Mouse (Mus musculus) heart, embryonic 15.5 days (tissue): ENCODE measurements around the gene Dmgdh. TPM values are rescaled to one million over a fixed set of nuclear protein-coding genes. Genes with fewer than 3 reads are reported as not detected.

ENCODE experiments used
- ATAC-seq: fragments of 200-750 bp; cut with Nextera tagmentation; replicated peaks from 2 replicates; pipeline ENCODE4 v1.8.0; 2017; ENCODE audit warnings: low read depth, moderate TSS enrichment; ENCODE audit not compliant: insufficient number of reproducible peaks, insufficient read depth, low FRiP score
- H3K27ac ChIP-seq: fragments of 300-500 bp; sonication (generic); 2 replicates; pipeline ENCODE4 v1.5.1; 2015; ENCODE audit warnings: mild to moderate bottlenecking, inconsistent platforms
- H3K27me3 ChIP-seq: fragments of 300-500 bp; sonication (generic); 2 replicates; pipeline ENCODE4 v1.6.1; 2015; ENCODE audit warnings: inconsistent platforms
- H3K36me3 ChIP-seq: fragments of 300-500 bp; sonication (generic); 2 replicates; pipeline ENCODE4 v1.6.1; 2015; ENCODE audit warnings: mild to moderate bottlenecking, inconsistent platforms
- H3K4me1 ChIP-seq: fragments of 300-500 bp; sonication (generic); replicated peaks from 2 replicates; pipeline ENCODE4 v1.6.1; 2015; ENCODE audit warnings: inconsistent platforms
- H3K4me2 ChIP-seq: fragments of 300-500 bp; sonication (generic); 2 replicates; pipeline ENCODE4 v1.6.1; 2015; ENCODE audit warnings: inconsistent platforms, mild to moderate bottlenecking, moderate library complexity
- H3K4me3 ChIP-seq: fragments of 300-500 bp; sonication (generic); 2 replicates; pipeline ENCODE4 v1.5.1; 2015; ENCODE audit warnings: mild to moderate bottlenecking, inconsistent platforms
- H3K9ac ChIP-seq: fragments of 300-500 bp; sonication (generic); 2 replicates; pipeline ENCODE4 v1.6.1; 2015; ENCODE audit warnings: mild to moderate bottlenecking, inconsistent platforms
- H3K9me3 ChIP-seq: fragments of 300-500 bp; sonication (generic); replicated peaks from 2 replicates; pipeline ENCODE4 v1.6.1; 2016; ENCODE audit warnings: inconsistent platforms
- WGBS: fragments of 180-500 bp; shearing (Covaris S2); methylation state at CpG from one replicate; pipeline ENCODE4 v1.1.7; 2015; ENCODE audit warnings: mixed read lengths; 5-methylcytosine and 5-hydroxymethylcytosine counted together
- polyA plus RNA-seq: library from polyadenylated mRNA; unstranded; fragments of >200 nt; fragmentation: Nextera tagmentation; extraction: Ambion mirVana; gene quantifications from 2 replicates; pipeline ENCODE4 v1.2.1, GENCODE M21; 2015

The Dmgdh gene
- polyA plus RNA-seq, 1 experiment from 2014 or later = 0.06 TPM

GRCm38 (mm10) chr13:93672371-93672770, 1.9 kb upstream of the Dmgdh start:
- H3K27me3 ChIP-seq = peaks cover 14% of the 10 kb centered on the region
- H3K9ac ChIP-seq = no peak overlapping the region
- H3K36me3 ChIP-seq = no peaks in the 10 kb centered on the region
- no peak for ATAC-seq
- no peak overlapping the region for H3K27ac ChIP-seq
- H3K9me3 ChIP-seq = no peaks in the 10 kb centered on the region
- H3K4me1 ChIP-seq = peaks cover 7% of the 10 kb centered on the region; the same call in 1 of the 2 replicates
- no peak overlapping the region for H3K4me3 ChIP-seq
- H3K4me2 ChIP-seq = no peak overlapping the region
- WGBS = 85% methylated on average over 4 of the region's 4 CpGs

DNA sequence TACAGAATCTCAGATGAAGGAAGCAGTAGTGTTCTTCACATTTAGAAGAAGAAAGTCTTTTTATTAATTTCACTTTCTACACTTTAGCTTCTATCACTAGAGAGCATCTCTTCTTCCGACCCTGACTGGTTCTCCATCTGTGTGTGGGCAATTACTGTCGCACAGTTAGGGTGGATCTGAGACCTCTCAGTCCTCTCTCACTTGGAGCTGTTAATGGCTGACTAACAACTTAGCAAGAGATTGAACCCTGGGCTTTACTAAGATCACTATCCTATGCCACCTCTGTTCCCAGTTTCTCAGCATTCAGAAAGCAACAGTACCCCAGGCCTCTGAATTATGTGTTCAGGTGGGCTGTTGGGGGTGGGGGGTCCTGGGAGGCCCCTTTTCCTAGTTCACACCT, 937 bp upstream of the Dmgdh start:
- 70% methylated on average over 2 of the region's 2 CpGs for WGBS
- H3K4me1 ChIP-seq = peaks cover 7% of the 10 kb centered on the region; the same call in 1 of the 2 replicates
- no peaks in the 10 kb centered on the region for H3K36me3 ChIP-seq
- peaks cover 14% of the 10 kb centered on the region for H3K27me3 ChIP-seq
- no peak overlapping the region for H3K4me2 ChIP-seq
- H3K27ac ChIP-seq = no peak overlapping the region
- ATAC-seq = no peak
- no peak overlapping the region for H3K9ac ChIP-seq
- no peak overlapping the region for H3K4me3 ChIP-seq
- no peaks in the 10 kb centered on the region for H3K9me3 ChIP-seq

- H3K4me2 ChIP-seq = no peak overlapping the region
- no peak overlapping the region for H3K27ac ChIP-seq
- H3K9me3 ChIP-seq = no peaks in the 10 kb centered on the region
- H3K36me3 ChIP-seq = no peaks in the 10 kb centered on the region
- 48% methylated on average over 9 of the region's 9 CpGs for WGBS
- no peak overlapping the region for H3K4me3 ChIP-seq
- ATAC-seq = no peak
- peaks cover 14% of the 10 kb centered on the region for H3K27me3 ChIP-seq
- peaks cover 7% of the 10 kb centered on the region; the same call in 1 of the 2 replicates for H3K4me1 ChIP-seq
- H3K9ac ChIP-seq = no peak overlapping the region
Measured at GRCm38 (mm10) chr13:93676864-93677263, 2.6 kb downstream of the Dmgdh start.

- ATAC-seq = no peak
- no peaks in the 10 kb centered on the region for H3K4me1 ChIP-seq
- no peaks in the 10 kb centered on the region for H3K27me3 ChIP-seq
- no peak overlapping the region for H3K4me2 ChIP-seq
- H3K27ac ChIP-seq = no peak overlapping the region
- no peaks in the 10 kb centered on the region for H3K9me3 ChIP-seq
- H3K9ac ChIP-seq = no peak overlapping the region
- no peaks in the 10 kb centered on the region for H3K36me3 ChIP-seq
- H3K4me3 ChIP-seq = no peak overlapping the region
Measured at GRCm38 (mm10) chr13:93683336-93683735, 9.1 kb downstream of the Dmgdh start.

- WGBS = 84% methylated on average over 4 of the region's 4 CpGs
- no peaks in the 10 kb centered on the region for H3K27me3 ChIP-seq
- no peak overlapping the region for H3K4me3 ChIP-seq
- no peak overlapping the region for H3K27ac ChIP-seq
- H3K4me1 ChIP-seq = no peaks in the 10 kb centered on the region
- no peaks in the 10 kb centered on the region for H3K36me3 ChIP-seq
- no peak overlapping the region for H3K9ac ChIP-seq
- no peak overlapping the region for H3K4me2 ChIP-seq
- ATAC-seq = no peak
- H3K9me3 ChIP-seq = no peaks in the 10 kb centered on the region
Measured at GRCm38 (mm10) chr13:93685226-93685625, 11.0 kb downstream of the Dmgdh start.

DNA sequence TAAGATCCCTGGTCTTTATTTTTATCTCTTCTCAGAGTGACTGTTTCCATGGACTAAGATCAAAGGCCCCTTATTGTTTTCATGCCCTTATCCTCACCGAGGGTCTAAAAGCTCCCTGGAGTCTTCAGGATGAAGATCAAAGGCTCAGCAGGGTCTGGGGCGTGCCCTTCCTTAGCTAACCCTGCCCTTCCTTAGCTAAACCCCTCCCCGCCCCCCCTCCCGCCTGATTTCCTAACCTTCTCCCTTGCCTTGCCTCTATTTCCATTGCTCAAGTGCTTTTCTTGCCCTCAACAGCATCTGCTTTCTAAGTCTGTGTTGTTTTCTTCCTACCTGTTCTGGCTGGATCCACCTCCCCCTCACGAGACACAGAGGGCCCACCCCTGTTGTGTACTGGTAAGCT, 13.1 kb downstream of the Dmgdh start:
- Histone ChIP-seq H3K4me1 (no peaks in the 10 kb centered on the region), H3K4me2 (no peak overlapping the region), H3K27me3 (no peaks in the 10 kb centered on the region), H3K4me3 (no peak overlapping the region), H3K36me3 (no peaks in the 10 kb centered on the region), H3K27ac (no peak overlapping the region), H3K9ac (no peak overlapping the region), H3K9me3 (no peaks in the 10 kb centered on the region)
- WGBS = 21% methylated on average over 5 of the region's 5 CpGs
- no peak for ATAC-seq

- no peak for ATAC-seq
- H3K9ac ChIP-seq = no peak overlapping the region
- no peaks in the 10 kb centered on the region for H3K9me3 ChIP-seq
- 94% methylated on average over 3 of the region's 3 CpGs for WGBS
- no peaks in the 10 kb centered on the region for H3K4me1 ChIP-seq
- no peaks in the 10 kb centered on the region for H3K27me3 ChIP-seq
- H3K36me3 ChIP-seq = no peaks in the 10 kb centered on the region
- no peak overlapping the region for H3K4me3 ChIP-seq
- no peak overlapping the region for H3K4me2 ChIP-seq
- no peak overlapping the region for H3K27ac ChIP-seq
Measured at GRCm38 (mm10) chr13:93689566-93689965, 15.3 kb downstream of the Dmgdh start.

- Histone ChIP-seq H3K9ac (no peak overlapping the region), H3K4me1 (no peaks in the 10 kb centered on the region), H3K4me2 (no peak overlapping the region), H3K9me3 (no peaks in the 10 kb centered on the region), H3K4me3 (no peak overlapping the region), H3K36me3 (no peaks in the 10 kb centered on the region), H3K27ac (no peak overlapping the region), H3K27me3 (no peaks in the 10 kb centered on the region)
- no peak for ATAC-seq
- 91% methylated on average over 1 of the region's 1 CpGs for WGBS
Measured at GRCm38 (mm10) chr13:93690821-93691220, 16.6 kb downstream of the Dmgdh start.

DNA sequence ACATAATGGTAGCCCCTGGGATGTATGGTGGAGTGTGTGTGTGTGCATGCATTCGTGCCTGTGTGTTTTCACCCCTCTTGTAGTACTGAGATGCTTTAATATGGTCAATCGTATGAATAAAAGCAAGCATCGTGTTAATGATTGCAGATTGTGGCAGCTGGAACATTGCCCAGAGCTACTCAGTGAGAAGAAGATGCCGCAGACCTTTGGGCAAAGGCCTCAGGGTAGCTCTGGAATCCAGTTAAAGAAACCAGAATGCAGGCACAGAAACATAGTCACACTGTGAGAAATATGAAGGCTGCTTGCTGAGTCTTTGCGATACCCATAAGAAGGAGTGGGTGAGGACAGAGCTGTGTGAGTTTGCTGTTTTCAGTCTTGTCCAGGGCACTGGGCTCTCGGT, 24.6 kb downstream of the Dmgdh start:
- no peak for ATAC-seq
- 64% methylated on average over 6 of the region's 6 CpGs for WGBS
- no peak overlapping the region for H3K4me2 ChIP-seq
- H3K36me3 ChIP-seq = no peaks in the 10 kb centered on the region
- no peak overlapping the region for H3K9ac ChIP-seq
- H3K4me3 ChIP-seq = no peak overlapping the region
- H3K9me3 ChIP-seq = no peaks in the 10 kb centered on the region
- H3K27ac ChIP-seq = no peak overlapping the region
- H3K4me1 ChIP-seq = no peaks in the 10 kb centered on the region
- no peaks in the 10 kb centered on the region for H3K27me3 ChIP-seq

DNA sequence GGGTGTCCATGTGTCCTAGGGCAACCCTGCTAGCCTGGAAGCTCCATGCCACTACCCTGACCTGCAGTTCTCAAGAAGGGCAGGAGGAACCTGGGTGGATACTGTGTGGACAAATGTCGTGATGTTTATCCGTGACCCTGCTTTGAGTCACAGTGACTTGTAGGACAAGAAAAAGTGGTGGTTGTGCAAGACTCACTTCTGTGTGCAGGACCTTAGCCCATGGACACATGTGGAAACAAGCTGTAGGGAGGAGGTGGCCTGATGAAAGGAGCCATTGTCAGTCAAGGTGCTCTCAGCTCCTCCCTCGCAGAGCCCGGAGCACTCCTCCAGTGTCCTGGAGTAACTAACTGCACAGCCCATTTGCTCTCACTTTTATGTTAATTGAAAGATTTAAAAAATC, 31.5 kb downstream of the Dmgdh start:
- H3K4me2 ChIP-seq = no peak overlapping the region
- no peak overlapping the region for H3K4me3 ChIP-seq
- H3K9me3 ChIP-seq = no peaks in the 10 kb centered on the region
- H3K27me3 ChIP-seq = no peaks in the 10 kb centered on the region
- H3K4me1 ChIP-seq = no peaks in the 10 kb centered on the region
- ATAC-seq = no peak
- H3K27ac ChIP-seq = no peak overlapping the region
- no peaks in the 10 kb centered on the region for H3K36me3 ChIP-seq
- WGBS = 71% methylated on average over 4 of the region's 4 CpGs
- H3K9ac ChIP-seq = no peak overlapping the region

- ATAC-seq = no peak
- H3K4me2 ChIP-seq = no peak overlapping the region
- no peaks in the 10 kb centered on the region for H3K27me3 ChIP-seq
- H3K36me3 ChIP-seq = no peaks in the 10 kb centered on the region
- no peak overlapping the region for H3K4me3 ChIP-seq
- H3K4me1 ChIP-seq = no peaks in the 10 kb centered on the region
- H3K27ac ChIP-seq = no peak overlapping the region
- H3K9me3 ChIP-seq = no peaks in the 10 kb centered on the region
- H3K9ac ChIP-seq = no peak overlapping the region
- WGBS = 66% methylated on average over 4 of the region's 4 CpGs
Measured at GRCm38 (mm10) chr13:93707271-93707670, 33.0 kb downstream of the Dmgdh start.

DNA sequence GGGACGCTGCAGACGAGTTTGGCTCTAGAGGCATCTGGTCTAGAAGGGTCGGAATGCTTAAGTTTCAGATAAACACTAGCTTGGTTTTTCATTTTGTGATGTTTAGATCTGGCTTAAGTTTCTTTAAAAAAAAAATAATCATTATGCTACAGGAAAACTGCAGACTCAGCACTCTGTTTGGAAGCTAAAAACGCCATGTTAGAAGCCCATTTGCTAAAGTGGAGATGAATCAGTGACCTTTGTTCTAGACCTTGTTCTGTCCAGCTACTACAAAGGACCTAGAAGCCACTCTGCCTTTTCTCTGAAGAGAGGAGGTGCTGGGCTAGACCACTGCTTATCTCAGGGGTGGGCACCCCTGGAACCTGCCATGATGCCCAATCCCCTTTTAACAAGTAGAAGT, 36.1 kb downstream of the Dmgdh start:
- Histone ChIP-seq H3K9me3 (no peaks in the 10 kb centered on the region), H3K36me3 (no peaks in the 10 kb centered on the region), H3K4me1 (no peaks in the 10 kb centered on the region), H3K9ac (no peak overlapping the region), H3K27me3 (no peaks in the 10 kb centered on the region), H3K4me2 (no peak overlapping the region), H3K27ac (no peak overlapping the region), H3K4me3 (no peak overlapping the region)
- 85% methylated on average over 4 of the region's 4 CpGs for WGBS
- no peak for ATAC-seq
